Mouse (Mus musculus) liver, postnatal 0 days (tissue): ENCODE results near the gene Lrmda. TPM values are rescaled to one million over a fixed set of nuclear protein-coding genes. Genes with fewer than 3 reads are reported as not detected.

ENCODE experiments used
- ATAC-seq: fragments of 200-750 bp; cut with Nextera tagmentation; 2 replicates; pipeline ENCODE4 v1.8.0; 2017; ENCODE audit warnings: mild to moderate bottlenecking, moderate library complexity
- DNase-seq: peaks from one replicate; pipeline ENCODE4 v3.0.0-alpha.2; 2016
- H3K27ac ChIP-seq: fragments of 300-500 bp; sonication (generic); 2 replicates; pipeline ENCODE4 v1.5.1; 2014; ENCODE audit warnings: antibody characterized with exemption, moderate library complexity, mild to moderate bottlenecking, low read depth
- H3K27me3 ChIP-seq: fragments of 300-500 bp; sonication (generic); 2 replicates; pipeline ENCODE4 v1.6.1; 2014; ENCODE audit warnings: low read length, control low read depth, mixed read lengths; ENCODE audit not compliant: insufficient read depth
- H3K36me3 ChIP-seq: fragments of 300-500 bp; sonication (generic); replicated peaks from 2 replicates; pipeline ENCODE4 v1.6.1; 2014; ENCODE audit warnings: mild to moderate bottlenecking, control low read depth, low read length, moderate library complexity, mixed read lengths; ENCODE audit not compliant: insufficient read depth
- H3K4me1 ChIP-seq: fragments of 300-500 bp; sonication (generic); 2 replicates; pipeline ENCODE4 v1.6.1; 2014; ENCODE audit warnings: antibody characterized with exemption, mild to moderate bottlenecking, control low read depth; ENCODE audit not compliant: insufficient read depth
- H3K4me2 ChIP-seq: fragments of 300-500 bp; sonication (generic); 2 replicates; pipeline ENCODE4 v1.6.1; 2014; ENCODE audit warnings: low read depth, mild to moderate bottlenecking, low read length, moderate library complexity, mixed read lengths
- H3K4me3 ChIP-seq: fragments of 300-500 bp; sonication (generic); 2 replicates; pipeline ENCODE4 v1.5.1; 2014; ENCODE audit warnings: low read depth, low read length
- H3K9ac ChIP-seq: fragments of 300-500 bp; sonication (generic); replicated peaks from 2 replicates; pipeline ENCODE4 v1.6.1; 2014; ENCODE audit warnings: mild to moderate bottlenecking, moderate library complexity
- H3K9me3 ChIP-seq: fragments of 300-500 bp; sonication (generic); 2 replicates; pipeline ENCODE4 v1.6.1; 2016; ENCODE audit warnings: mild to moderate bottlenecking, control low read depth, low read length, mixed read lengths
- CTCF ChIP-seq: sonication (generic); IDR thresholded peaks from 2 replicates; pipeline ENCODE4 v1.5.1; 2016; ENCODE audit warnings: antibody characterized with exemption, low read depth
- EP300 ChIP-seq: IDR thresholded peaks from 2 replicates; pipeline ENCODE4 v1.6.1; 2016; ENCODE audit warnings: antibody characterized with exemption, low read depth, mild to moderate bottlenecking
- WGBS: fragments of 180-500 bp; shearing (Covaris S2); extraction: QIAGEN DNeasy Blood & Tissue Kit; methylation state at CpG from one replicate; pipeline ENCODE4 v1.1.7; 2014; ENCODE audit not compliant: insufficient replicate concordance; 5-methylcytosine and 5-hydroxymethylcytosine counted together
- polyA plus RNA-seq: library from polyadenylated mRNA; unstranded; fragments of >200 nt; fragmentation: Nextera tagmentation; extraction: Ambion mirVana; gene quantifications from 2 replicates; pipeline ENCODE4 v1.2.1, GENCODE M21; 2015

Lrmda gene
- polyA plus RNA-seq, 1 experiment from 2014 or later: 0.28 TPM

DNA sequence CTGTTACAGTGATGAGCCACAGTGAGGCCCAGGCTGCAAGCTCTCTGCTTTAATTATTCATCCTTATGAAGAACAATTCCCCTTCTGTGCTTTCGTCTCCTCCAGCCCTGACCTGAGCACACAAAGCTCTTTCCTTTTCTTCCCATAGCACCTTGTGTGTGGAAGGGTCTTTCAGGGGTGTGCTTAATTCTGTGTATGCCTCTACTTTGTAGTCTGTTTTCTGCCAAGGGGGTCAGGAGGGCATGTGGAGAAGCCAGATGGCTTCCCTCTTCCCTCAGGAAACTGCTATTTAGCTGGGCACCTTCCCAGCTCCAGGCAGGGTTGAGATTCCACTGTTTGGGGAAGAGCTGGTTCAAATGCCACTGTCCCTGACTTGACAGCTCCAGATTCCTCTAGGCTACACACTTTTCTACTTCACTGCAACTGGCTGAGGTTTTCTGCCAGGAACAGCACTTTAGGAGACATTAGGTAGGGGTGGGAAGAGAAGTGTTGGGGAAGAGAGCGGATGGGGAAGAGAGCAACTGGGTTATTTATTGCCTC lies 995.3 kb downstream of the Lrmda start:
- Histone ChIP-seq H3K4me1 (no peaks in the 10 kb centered on the region), H3K27ac (no peak overlapping the region), H3K36me3 (no peaks in the 10 kb centered on the region), H3K9ac (no peak overlapping the region), H3K27me3 (no peaks in the 10 kb centered on the region), H3K4me3 (no peak overlapping the region), H3K4me2 (no peak overlapping the region), H3K9me3 (no peaks in the 10 kb centered on the region)
- ATAC-seq: no peak
- WGBS: 57% methylated on average over 2 of the region's 2 CpGs
- DNase-seq: no peak
- TF ChIP-seq EP300 (no peak), CTCF (no peak)

- H3K9ac ChIP-seq: no peak overlapping the region
- no peak overlapping the region for H3K27ac ChIP-seq
- TF ChIP-seq EP300: no peak
- no peak for TF ChIP-seq CTCF
- no peaks in the 10 kb centered on the region for H3K4me1 ChIP-seq
- no peaks in the 10 kb centered on the region for H3K9me3 ChIP-seq
- 77% methylated on average over 16 of the region's 16 CpGs for WGBS
- H3K4me3 ChIP-seq: no peak overlapping the region
- DNase-seq: no peak
- no peak overlapping the region for H3K4me2 ChIP-seq
- ATAC-seq: no peak
- H3K27me3 ChIP-seq: no peaks in the 10 kb centered on the region
- no peaks in the 10 kb centered on the region for H3K36me3 ChIP-seq
Measured at GRCm38 (mm10) chr14:23015321-23016067, 996.0 kb downstream of the Lrmda start.

- H3K9ac ChIP-seq: no peak overlapping the region
- no peak for TF ChIP-seq CTCF
- no peak for TF ChIP-seq EP300
- H3K36me3 ChIP-seq: no peaks in the 10 kb centered on the region
- no peak overlapping the region for H3K27ac ChIP-seq
- H3K27me3 ChIP-seq: no peaks in the 10 kb centered on the region
- no peaks in the 10 kb centered on the region for H3K4me1 ChIP-seq
- H3K4me2 ChIP-seq: no peak overlapping the region
- DNase-seq (no peak), ATAC-seq (no peak)
- H3K4me3 ChIP-seq: no peak overlapping the region
- 68% methylated on average over 1 of the region's 1 CpGs for WGBS
- no peaks in the 10 kb centered on the region for H3K9me3 ChIP-seq
Measured at GRCm38 (mm10) chr14:23016068-23016611, 996.6 kb downstream of the Lrmda start.

GRCm38 (mm10) chr14:23041002-23041401 lies 1021.5 kb downstream of the Lrmda start:
- no peaks in the 10 kb centered on the region for H3K9me3 ChIP-seq
- H3K36me3 ChIP-seq: no peaks in the 10 kb centered on the region
- ATAC-seq (no peak), DNase-seq (no peak)
- no peak overlapping the region for H3K4me3 ChIP-seq
- H3K9ac ChIP-seq: no peak overlapping the region
- no peaks in the 10 kb centered on the region for H3K27me3 ChIP-seq
- H3K4me2 ChIP-seq: no peak overlapping the region
- 77% methylated on average over 7 of the region's 7 CpGs for WGBS
- no peak overlapping the region for H3K27ac ChIP-seq
- H3K4me1 ChIP-seq: no peaks in the 10 kb centered on the region
- no peak for TF ChIP-seq EP300
- no peak for TF ChIP-seq CTCF

GRCm38 (mm10) chr14:23045322-23045721 lies 1025.8 kb downstream of the Lrmda start:
- 29% methylated on average over 1 of the region's 1 CpGs for WGBS
- Histone ChIP-seq H3K4me2 (no peak overlapping the region), H3K4me1 (no peaks in the 10 kb centered on the region), H3K27me3 (no peaks in the 10 kb centered on the region), H3K4me3 (no peak overlapping the region), H3K36me3 (no peaks in the 10 kb centered on the region), H3K9me3 (no peaks in the 10 kb centered on the region), H3K9ac (no peak overlapping the region), H3K27ac (no peak overlapping the region)
- TF ChIP-seq CTCF (no peak), EP300 (no peak)
- no peak for DNase-seq
- ATAC-seq: no peak

DNA sequence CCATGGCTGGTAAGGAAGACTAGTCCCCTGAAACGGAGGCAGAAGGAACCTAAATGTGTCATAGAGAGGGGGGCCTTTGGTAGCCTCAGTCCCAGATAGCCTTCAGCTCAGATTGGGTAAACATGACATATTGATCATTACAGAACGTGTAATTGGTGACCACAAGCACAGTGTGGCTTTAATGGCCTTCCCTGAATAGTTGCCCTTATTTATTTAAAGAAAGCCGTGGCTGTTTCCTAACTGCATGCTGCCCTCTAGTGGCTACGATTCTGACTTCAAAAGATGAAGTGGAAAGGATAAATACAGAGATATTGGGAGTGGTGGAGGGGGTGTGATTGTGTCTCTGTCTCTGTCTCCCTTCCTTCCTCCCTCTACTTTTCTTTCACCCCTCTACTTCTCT lies 1026.8 kb downstream of the Lrmda start:
- Histone ChIP-seq H3K27me3 (no peaks in the 10 kb centered on the region), H3K4me1 (no peaks in the 10 kb centered on the region), H3K4me2 (no peak overlapping the region), H3K27ac (no peak overlapping the region), H3K9ac (no peak overlapping the region), H3K36me3 (no peaks in the 10 kb centered on the region), H3K4me3 (no peak overlapping the region), H3K9me3 (no peaks in the 10 kb centered on the region)
- no peak for ATAC-seq
- DNase-seq: peak; percentile 31
- 16% methylated on average over 4 of the region's 4 CpGs for WGBS
- TF ChIP-seq EP300 (no peak), CTCF (peak; percentile 71)
